17 mouse cellular contexts compared by ENCODE assay signal in the genomic region with DNA sequence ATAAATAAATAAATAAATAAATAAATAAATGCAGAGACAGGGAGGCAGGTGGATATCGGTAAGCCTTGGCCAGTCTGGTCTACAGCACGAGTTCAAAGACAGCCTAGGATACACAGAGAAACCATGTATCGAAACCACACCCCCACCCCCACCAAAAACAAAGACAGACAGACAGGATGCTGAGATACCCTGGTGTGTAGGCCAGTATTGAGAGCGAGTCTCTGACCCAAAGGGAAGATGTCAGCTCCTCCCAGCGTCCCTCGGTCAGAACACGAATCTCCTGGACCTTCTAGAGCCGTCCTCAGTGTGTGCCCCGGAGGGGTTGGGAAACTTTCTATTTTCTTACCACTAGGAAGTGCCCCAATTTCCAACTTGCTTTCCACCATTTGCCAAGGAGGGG. TPM values are rescaled to one million over a fixed set of nuclear protein-coding genes. Genes with fewer than 3 reads are reported as not detected.
DNase-seq lines count a peak whose midpoint lies in the region; ATAC-seq and TF ChIP-seq lines count a peak whose summit lies in the region.
"Had no signal": no experiment of that assay in that cellular context is flagged by ENCODE, and none has a peak within 500 bp of the region (broad histone marks: within the 10 kb centered on the region; RNA-seq: fewer than 3 reads in every experiment).

No protein-coding gene starts in this region.

- H3K27ac ChIP-seq in stomach, embryonic 14.5 days (ENCODE audit: low read length), result no peak overlapping the region
- H3K27ac ChIP-seq in stomach, postnatal 0 days (replicated peaks), result no peak overlapping the region
- no peak overlapping the region for H3K27ac ChIP-seq in kidney, embryonic 15.5 days
- H3K27ac ChIP-seq: embryonic facial prominence, embryonic 10.5 days; embryonic facial prominence, embryonic 12.5 days; forebrain, embryonic 13.5 days; forebrain, embryonic 15.5 days had no signal

- no peak overlapping the region for H3K4me3 ChIP-seq in stomach, embryonic 14.5 days (ENCODE audit: low read depth, low read length)
- no peak overlapping the region for H3K4me3 ChIP-seq in stomach, postnatal 0 days (ENCODE audit: low read depth, low read length)
- H3K4me3 ChIP-seq in kidney, embryonic 15.5 days (replicated peaks), result no peak overlapping the region
- H3K4me3 ChIP-seq: embryonic facial prominence, embryonic 10.5 days; embryonic facial prominence, embryonic 12.5 days; forebrain, embryonic 13.5 days; forebrain, embryonic 15.5 days had no signal

- H3K9ac ChIP-seq in stomach, embryonic 14.5 days (replicated peaks; ENCODE audit: low read depth, low read length), result no peak overlapping the region
- H3K9ac ChIP-seq in stomach, postnatal 0 days (ENCODE audit: low read length), result no peak overlapping the region
- no peak overlapping the region for H3K9ac ChIP-seq in kidney, embryonic 15.5 days
- H3K9ac ChIP-seq: embryonic facial prominence, embryonic 12.5 days; forebrain, embryonic 13.5 days; forebrain, embryonic 15.5 days; forebrain, postnatal 0 days had no signal

- no peak for ATAC-seq in CD4-positive, CD25-positive, alpha-beta regulatory T cell, adult 4 months
- ATAC-seq in stomach, embryonic 14.5 days (ENCODE audit: insufficient number of reproducible peaks, insufficient read depth, low FRiP score, low read depth), result 0 out of 2 replicates have a peak, but pooled peaks have one; percentile 38
- no peak for ATAC-seq in stomach, postnatal 0 days (ENCODE audit: low FRiP score, low TSS enrichment)
- no peak for ATAC-seq in kidney, embryonic 15.5 days (replicated peaks; ENCODE audit: low FRiP score)
- ATAC-seq: forebrain, embryonic 13.5 days; forebrain, embryonic 15.5 days; forebrain, postnatal 0 days had no signal

- no peak for TF ChIP-seq EP300 in stomach, postnatal 0 days (optimal IDR thresholded peaks at IDR 0.05)

- H3K36me3 ChIP-seq in stomach, embryonic 14.5 days (ENCODE audit: control insufficient read depth, insufficient read depth, low read length), result peaks cover 9% of the 10 kb centered on the region
- peaks cover under 1% of the 10 kb centered on the region; the same call in 1 of the 2 replicates for H3K36me3 ChIP-seq in stomach, postnatal 0 days (ENCODE audit: control insufficient read depth, insufficient read depth, low read length)
- peaks cover 27% of the 10 kb centered on the region for H3K36me3 ChIP-seq in kidney, embryonic 15.5 days
- H3K36me3 ChIP-seq: forebrain, embryonic 15.5 days had no signal

- H3K4me1 ChIP-seq in stomach, embryonic 14.5 days (ENCODE audit: control insufficient read depth, insufficient read depth, low read length), result no peaks in the 10 kb centered on the region
- H3K4me1 ChIP-seq in stomach, postnatal 0 days (replicated peaks; ENCODE audit: control insufficient read depth, insufficient read depth), result no peaks in the 10 kb centered on the region
- peaks cover 13% of the 10 kb centered on the region for H3K4me1 ChIP-seq in kidney, embryonic 15.5 days
- H3K4me1 ChIP-seq: embryonic facial prominence, embryonic 12.5 days; forebrain, embryonic 13.5 days; forebrain, embryonic 15.5 days had no signal

- H3K4me2 ChIP-seq in stomach, embryonic 14.5 days (replicated peaks; ENCODE audit: low read depth, low read length), result no peak overlapping the region
- H3K4me2 ChIP-seq in stomach, postnatal 0 days (replicated peaks; ENCODE audit: low read depth), result no peak overlapping the region
- H3K4me2 ChIP-seq in kidney, embryonic 15.5 days, result no peak overlapping the region
- H3K4me2 ChIP-seq: embryonic facial prominence, embryonic 12.5 days; forebrain, embryonic 13.5 days; forebrain, embryonic 15.5 days had no signal

- DNase-seq in CD4-positive, CD25-positive, alpha-beta regulatory T cell, adult 2 months (ENCODE audit: low read depth, low spot score), result peak; percentile 27
- DNase-seq in stomach, postnatal 0 days (ENCODE audit: low spot score), result no peak
- peak; percentile 61 for DNase-seq in induced T-regulatory cell, adult 2 months (ENCODE audit: low read depth)
- DNase-seq: adrenal gland, adult 2 months; adrenal gland, postnatal 10 days; adrenal gland, postnatal 25 days; cerebellum, adult 11-12 months; cerebellum, adult 2 months; cerebellum, adult 9-10 months; forebrain, postnatal 0 days had no signal

- 90% methylated on average over 9 of the region's 9 CpGs for WGBS in stomach, embryonic 14.5 days
- WGBS in stomach, postnatal 0 days, result 89% methylated on average over 9 of the region's 9 CpGs
- WGBS in kidney, embryonic 15.5 days, result 86% methylated on average over 9 of the region's 9 CpGs

- TF ChIP-seq CTCF in stomach, postnatal 0 days (IDR thresholded peaks at IDR 0.05; ENCODE audit: low read depth), result no peak

- no peaks in the 10 kb centered on the region for H3K27me3 ChIP-seq in stomach, embryonic 14.5 days (ENCODE audit: control insufficient read depth, insufficient read depth, low read length)
- no peaks in the 10 kb centered on the region for H3K27me3 ChIP-seq in stomach, postnatal 0 days (ENCODE audit: control insufficient read depth, insufficient read depth, low read length)
- H3K27me3 ChIP-seq in kidney, embryonic 15.5 days, result no peaks in the 10 kb centered on the region
- H3K27me3 ChIP-seq: embryonic facial prominence, embryonic 12.5 days; forebrain, embryonic 13.5 days; forebrain, embryonic 15.5 days had no signal

- H3K9me3 ChIP-seq in stomach, embryonic 14.5 days (ENCODE audit: control insufficient read depth, low read depth, low read length), result no peaks in the 10 kb centered on the region
- no peaks in the 10 kb centered on the region for H3K9me3 ChIP-seq in stomach, postnatal 0 days (ENCODE audit: control insufficient read depth, low read length)
- no peaks in the 10 kb centered on the region for H3K9me3 ChIP-seq in kidney, embryonic 15.5 days (replicated peaks)
- H3K9me3 ChIP-seq: embryonic facial prominence, embryonic 10.5 days; embryonic facial prominence, embryonic 12.5 days; forebrain, embryonic 13.5 days; forebrain, embryonic 15.5 days had no signal

RNA-seq across cellular contexts. Expression of gene Rps6ka1, which starts 42.5 kb away (rescaled TPM):
- polyA plus RNA-seq in CD4-positive, CD25-positive, alpha-beta regulatory T cell, adult 4 months (2017; shearing (Covaris generic)), result 100 to 1,000 TPM; 118 to 183 TPM
- polyA plus RNA-seq in stomach, embryonic 14.5 days (2014; fragmentation: Nextera tagmentation; extraction: Ambion mirVana), result 58.8 and 60.1 TPM in 2 replicates
- 45.5 and 46.0 TPM in 2 replicates for polyA plus RNA-seq in stomach, postnatal 0 days (2015; fragmentation: Nextera tagmentation; extraction: Ambion mirVana)
- polyA plus RNA-seq in kidney, embryonic 15.5 days (2015; fragmentation: Nextera tagmentation; extraction: Ambion mirVana), result 44.5 and 47.5 TPM in 2 replicates
